Mouse (Mus musculus): ENCODE measurements around the gene Olfr641. TPM values are rescaled to one million over a fixed set of nuclear protein-coding genes. Genes with fewer than 3 reads are reported as not detected.

The Olfr641 gene
- polyA plus RNA-seq, 1 experiment from 2014 or later, result not detected

- Histone ChIP-seq H3K9me3 (ENCODE audit: low read depth, low read length) (no peaks in the 10 kb centered on the region), H3K36me3 (ENCODE audit: insufficient read depth) (no peaks in the 10 kb centered on the region), H3K9ac (no peak overlapping the region), H3K27me3 (ENCODE audit: insufficient read depth, low read length) (no peaks in the 10 kb centered on the region), H3K4me2 (no peak overlapping the region), H3K4me3 (ENCODE audit: low read depth, low read length) (no peak overlapping the region), H3K27ac (ENCODE audit: low read depth) (no peak overlapping the region), H3K4me1 (ENCODE audit: insufficient read depth) (no peaks in the 10 kb centered on the region)
- ATAC-seq (ENCODE audit: insufficient read depth) (no peak), DNase-seq (no peak)
- TF ChIP-seq CTCF (IDR thresholded peaks at IDR 0.05; ENCODE audit: low read depth), result no peak
- WGBS, result 89% methylated on average over 4 of the region's 4 CpGs
These were observed 15.5 kb downstream of the Olfr641 start for GRCm38 (mm10) chr7:104050745-104051144.

- Histone ChIP-seq H3K9ac (no peak within 1 kb of the TSS), H3K4me2 (no peak within 1 kb of the TSS), H3K4me3 (ENCODE audit: low read depth, low read length) (no peak within 1 kb of the TSS), H3K27me3 (ENCODE audit: insufficient read depth, low read length) (no peaks in the 10 kb centered on the region), H3K27ac (ENCODE audit: low read depth) (no peak within 1 kb of the TSS), H3K36me3 (ENCODE audit: insufficient read depth) (no peaks in the 10 kb centered on the region), H3K9me3 (ENCODE audit: low read depth, low read length) (no peaks in the 10 kb centered on the region), H3K4me1 (ENCODE audit: insufficient read depth) (no peaks in the 10 kb centered on the region)
- 72% methylated on average over 1 of the region's 1 CpGs for WGBS
- TF ChIP-seq CTCF (IDR thresholded peaks at IDR 0.05; ENCODE audit: low read depth), result no peak
- ATAC-seq (ENCODE audit: insufficient read depth) (no peak), DNase-seq (no peak)
These were observed 17.3 kb downstream of the Olfr641 start, which contains the start of gene Olfr642 for GRCm38 (mm10) chr7:104052566-104052965. Gene Olfr642 (minus strand): TSS chr7:104052666.

GRCm38 (mm10) chr7:104059215-104059614, 24.0 kb downstream of the Olfr641 start:
- TF ChIP-seq CTCF (IDR thresholded peaks at IDR 0.05; ENCODE audit: low read depth), result no peak
- ATAC-seq (ENCODE audit: insufficient read depth) (no peak), DNase-seq (no peak)
- H3K27me3 ChIP-seq (ENCODE audit: insufficient read depth, low read length), result no peaks in the 10 kb centered on the region
- no peak overlapping the region for H3K27ac ChIP-seq (ENCODE audit: low read depth)
- H3K4me3 ChIP-seq (ENCODE audit: low read depth, low read length), result no peak overlapping the region
- no peaks in the 10 kb centered on the region for H3K36me3 ChIP-seq (ENCODE audit: insufficient read depth)
- no peaks in the 10 kb centered on the region for H3K4me1 ChIP-seq (ENCODE audit: insufficient read depth)
- WGBS, result 88% methylated on average over 1 of the region's 1 CpGs
- H3K4me2 ChIP-seq, result no peak overlapping the region
- no peaks in the 10 kb centered on the region for H3K9me3 ChIP-seq (ENCODE audit: low read depth, low read length)
- H3K9ac ChIP-seq, result no peak overlapping the region

- H3K9me3 ChIP-seq (ENCODE audit: low read depth, low read length), result no peaks in the 10 kb centered on the region
- no peak within 1 kb of the TSS for H3K4me3 ChIP-seq (ENCODE audit: low read depth, low read length)
- no peak within 1 kb of the TSS for H3K27ac ChIP-seq (ENCODE audit: low read depth)
- H3K36me3 ChIP-seq (ENCODE audit: insufficient read depth), result no peaks in the 10 kb centered on the region
- TF ChIP-seq CTCF (IDR thresholded peaks at IDR 0.05; ENCODE audit: low read depth), result no peak
- H3K9ac ChIP-seq, result no peak within 1 kb of the TSS
- H3K27me3 ChIP-seq (ENCODE audit: insufficient read depth, low read length), result no peaks in the 10 kb centered on the region
- ATAC-seq (ENCODE audit: insufficient read depth) (no peak), DNase-seq (no peak)
- 45% methylated on average over 2 of the region's 2 CpGs for WGBS
- no peak within 1 kb of the TSS for H3K4me2 ChIP-seq
- no peaks in the 10 kb centered on the region for H3K4me1 ChIP-seq (ENCODE audit: insufficient read depth)
These were observed 26.1 kb downstream of the Olfr641 start, which contains the start of gene 4930516K23Rik for GRCm38 (mm10) chr7:104061345-104061744. Gene 4930516K23Rik (minus strand): TSS chr7:104061445.

GRCm38 (mm10) chr7:104071769-104072168, 36.5 kb downstream of the Olfr641 start, which contains the start of gene Olfr644:
Gene Olfr644 (minus strand): TSS chr7:104071869.
- Histone ChIP-seq H3K9ac (no peak within 1 kb of the TSS), H3K27ac (ENCODE audit: low read depth) (no peak within 1 kb of the TSS), H3K36me3 (ENCODE audit: insufficient read depth) (no peaks in the 10 kb centered on the region), H3K4me2 (no peak within 1 kb of the TSS), H3K9me3 (ENCODE audit: low read depth, low read length) (no peaks in the 10 kb centered on the region), H3K4me1 (ENCODE audit: insufficient read depth) (no peaks in the 10 kb centered on the region), H3K4me3 (ENCODE audit: low read depth, low read length) (no peak within 1 kb of the TSS), H3K27me3 (ENCODE audit: insufficient read depth, low read length) (no peaks in the 10 kb centered on the region)
- no peak for TF ChIP-seq CTCF (IDR thresholded peaks at IDR 0.05; ENCODE audit: low read depth)
- 57% methylated on average over 2 of the region's 2 CpGs for WGBS
- DNase-seq, result no peak
- no peak for ATAC-seq (ENCODE audit: insufficient read depth)

- no peak for ATAC-seq (ENCODE audit: insufficient read depth)
- H3K9me3 ChIP-seq (ENCODE audit: low read depth, low read length), result no peaks in the 10 kb centered on the region
- no peak within 1 kb of the TSS for H3K27ac ChIP-seq (ENCODE audit: low read depth)
These were observed 50.1 kb downstream of the Olfr641 start, which contains the start of gene Olfr645 for GRCm38 (mm10) chr7:104085365-104085764. Gene Olfr645 (minus strand): TSS chr7:104085465.

More at GRCm38 (mm10) chr7:104085365-104085764, 50.1 kb downstream of the Olfr641 start, which contains the start of gene Olfr645:
- Histone ChIP-seq H3K4me1 (ENCODE audit: insufficient read depth) (no peaks in the 10 kb centered on the region), H3K27me3 (ENCODE audit: insufficient read depth, low read length) (no peaks in the 10 kb centered on the region), H3K4me3 (ENCODE audit: low read depth, low read length) (no peak within 1 kb of the TSS), H3K9ac (no peak within 1 kb of the TSS), H3K36me3 (ENCODE audit: insufficient read depth) (no peaks in the 10 kb centered on the region), H3K4me2 (no peak within 1 kb of the TSS)
- DNase-seq, result no peak
- WGBS, result 71% methylated on average over 1 of the region's 1 CpGs
- TF ChIP-seq CTCF (IDR thresholded peaks at IDR 0.05; ENCODE audit: low read depth), result no peak

Other genes starting within 250 kb of the Olfr641 start
- not detected in 2 replicates for gene Olfr67, start 243.6 kb upstream of the Olfr641 start, polyA plus RNA-seq (2014; fragmentation: Nextera tagmentation; extraction: Ambion mirVana)
- 3,031 and 3,067 TPM in 2 replicates for gene Hbb-bt, start 221.4 kb upstream of the Olfr641 start, polyA plus RNA-seq (2014; fragmentation: Nextera tagmentation; extraction: Ambion mirVana)
- gene Hbb-bs, start 207.3 kb upstream of the Olfr641 start, polyA plus RNA-seq (2014; fragmentation: Nextera tagmentation; extraction: Ambion mirVana), result 7,232 and 7,259 TPM in 2 replicates
- not detected in 2 replicates for gene Hbb-bh2, start 194.9 kb upstream of the Olfr641 start, polyA plus RNA-seq (2014; fragmentation: Nextera tagmentation; extraction: Ambion mirVana)
- 9.2 and 18.0 TPM in 2 replicates for gene Hbb-bh1, start 192.3 kb upstream of the Olfr641 start, polyA plus RNA-seq (2014; fragmentation: Nextera tagmentation; extraction: Ambion mirVana)
- gene Hbb-y, start 182.2 kb upstream of the Olfr641 start, polyA plus RNA-seq (2014; fragmentation: Nextera tagmentation; extraction: Ambion mirVana), result 1,485 and 1,968 TPM in 2 replicates
- gene Olfr66, start 149.2 kb upstream of the Olfr641 start, polyA plus RNA-seq (2014; fragmentation: Nextera tagmentation; extraction: Ambion mirVana), result not detected in 2 replicates
- gene Olfr64, start 141.0 kb upstream of the Olfr641 start, polyA plus RNA-seq (2014; fragmentation: Nextera tagmentation; extraction: Ambion mirVana), result not detected in 2 replicates
- not detected in 2 replicates for gene Olfr65, start 132.0 kb upstream of the Olfr641 start, polyA plus RNA-seq (2014; fragmentation: Nextera tagmentation; extraction: Ambion mirVana)
- not detected in 2 replicates for gene Olfr631, start 106.6 kb upstream of the Olfr641 start, polyA plus RNA-seq (2014; fragmentation: Nextera tagmentation; extraction: Ambion mirVana)
- not detected in 2 replicates for gene Olfr632, start 101.1 kb upstream of the Olfr641 start, polyA plus RNA-seq (2014; fragmentation: Nextera tagmentation; extraction: Ambion mirVana)
- gene Olfr633, start 91.0 kb upstream of the Olfr641 start, polyA plus RNA-seq (2014; fragmentation: Nextera tagmentation; extraction: Ambion mirVana), result not detected in 2 replicates
- gene Olfr635, start 64.3 kb upstream of the Olfr641 start, polyA plus RNA-seq (2014; fragmentation: Nextera tagmentation; extraction: Ambion mirVana), result not detected in 2 replicates
- not detected in 2 replicates for gene Olfr638, start 36.7 kb upstream of the Olfr641 start, polyA plus RNA-seq (2014; fragmentation: Nextera tagmentation; extraction: Ambion mirVana)
- not detected in 2 replicates for gene Olfr639, start 18.1 kb upstream of the Olfr641 start, polyA plus RNA-seq (2014; fragmentation: Nextera tagmentation; extraction: Ambion mirVana)
- not detected in 2 replicates for gene Olfr640, start 9.9 kb upstream of the Olfr641 start, polyA plus RNA-seq (2014; fragmentation: Nextera tagmentation; extraction: Ambion mirVana)
- not detected in 2 replicates for gene Olfr642, start 17.2 kb downstream of the Olfr641 start, polyA plus RNA-seq (2014; fragmentation: Nextera tagmentation; extraction: Ambion mirVana)
- not detected in 2 replicates for gene 4930516K23Rik, start 26.0 kb downstream of the Olfr641 start, polyA plus RNA-seq (2014; fragmentation: Nextera tagmentation; extraction: Ambion mirVana)
- not detected in 2 replicates for gene Olfr644, start 36.4 kb downstream of the Olfr641 start, polyA plus RNA-seq (2014; fragmentation: Nextera tagmentation; extraction: Ambion mirVana)
- not detected in 2 replicates for gene Olfr645, start 50.0 kb downstream of the Olfr641 start, polyA plus RNA-seq (2014; fragmentation: Nextera tagmentation; extraction: Ambion mirVana)
- not detected in 2 replicates for gene Olfr646, start 69.4 kb downstream of the Olfr641 start, polyA plus RNA-seq (2014; fragmentation: Nextera tagmentation; extraction: Ambion mirVana)
- not detected in 2 replicates for gene Ubqln5, start 94.4 kb downstream of the Olfr641 start, polyA plus RNA-seq (2014; fragmentation: Nextera tagmentation; extraction: Ambion mirVana)
- gene Olfr643, start 102.0 kb downstream of the Olfr641 start, polyA plus RNA-seq (2014; fragmentation: Nextera tagmentation; extraction: Ambion mirVana), result not detected in 2 replicates
- not detected in 2 replicates for gene Ubqln3, start 107.8 kb downstream of the Olfr641 start, polyA plus RNA-seq (2014; fragmentation: Nextera tagmentation; extraction: Ambion mirVana)
- not detected in 2 replicates for gene Ubqlnl, start 115.1 kb downstream of the Olfr641 start, polyA plus RNA-seq (2014; fragmentation: Nextera tagmentation; extraction: Ambion mirVana)
- 0.08 TPM in 1 of 2 replicates, not detected in the other for gene Olfm5, start 129.4 kb downstream of the Olfr641 start, polyA plus RNA-seq (2014; fragmentation: Nextera tagmentation; extraction: Ambion mirVana)
- 0.32 and 0.37 TPM in 2 replicates for gene Olfr648, start 147.9 kb downstream of the Olfr641 start, polyA plus RNA-seq (2014; fragmentation: Nextera tagmentation; extraction: Ambion mirVana)
- not detected in 2 replicates for gene Olfr649, start 160.5 kb downstream of the Olfr641 start, polyA plus RNA-seq (2014; fragmentation: Nextera tagmentation; extraction: Ambion mirVana)
- 0.62 and 1.1 TPM in 2 replicates for gene Trim6, start 183.3 kb downstream of the Olfr641 start, polyA plus RNA-seq (2014; fragmentation: Nextera tagmentation; extraction: Ambion mirVana)
- gene Trim34a, start 209.0 kb downstream of the Olfr641 start, polyA plus RNA-seq (2014; fragmentation: Nextera tagmentation; extraction: Ambion mirVana), result 1.4 and 1.6 TPM in 2 replicates

Data from lung, embryonic 14.5 days (tissue).